Mouse (Mus musculus) brain, adult 10 weeks (tissue): Measurements from ENCODE around the gene Pyroxd1. TPM values are rescaled to one million over a fixed set of nuclear protein-coding genes. Genes with fewer than 3 reads are reported as not detected.

Source experiments
- polyA plus RNA-seq: library from polyadenylated mRNA; stranded (reverse); fragments of 350-450 nt; fragmentation: Illumina TruSeq; extraction: RNeasy Lipid Tissue Mini Kit (QIAGEN cat#74804); gene quantifications from one replicate; pipeline ENCODE4 v1.2.3, GENCODE M21; 2015; ENCODE audit warnings: low read depth, low replicate concordance

Gene Pyroxd1
- polyA plus RNA-seq: 14.1 TPM

GRCm38 (mm10) chr6:142345440-142346038 is at the start of gene Pyroxd1:
Pyroxd1 (plus strand) TSS chr6:142345654.

DNA sequence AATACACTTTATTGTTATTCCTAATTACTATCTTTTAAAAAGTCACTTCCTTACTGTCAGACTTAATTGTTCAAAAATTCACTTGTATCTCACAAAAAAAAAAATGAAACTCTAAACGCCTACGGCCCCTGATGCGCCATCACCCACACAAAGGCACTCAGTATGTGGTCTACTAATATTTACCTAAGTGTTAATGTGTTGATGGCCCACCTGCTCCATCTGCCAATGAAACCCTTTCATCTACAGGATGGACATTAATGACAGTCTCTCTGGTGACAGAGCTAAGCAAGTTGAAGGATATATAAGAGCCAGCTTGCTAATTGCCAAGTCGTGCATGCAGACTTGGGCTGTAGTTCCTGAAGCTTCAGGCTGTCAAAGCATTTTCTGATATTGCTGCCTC is 47.4 kb upstream of the Pyroxd1 start, which contains the start of gene Iapp:
Gene Iapp (plus strand): TSS at position 326 of the 400 bp plus-strand sequence.

DNA sequence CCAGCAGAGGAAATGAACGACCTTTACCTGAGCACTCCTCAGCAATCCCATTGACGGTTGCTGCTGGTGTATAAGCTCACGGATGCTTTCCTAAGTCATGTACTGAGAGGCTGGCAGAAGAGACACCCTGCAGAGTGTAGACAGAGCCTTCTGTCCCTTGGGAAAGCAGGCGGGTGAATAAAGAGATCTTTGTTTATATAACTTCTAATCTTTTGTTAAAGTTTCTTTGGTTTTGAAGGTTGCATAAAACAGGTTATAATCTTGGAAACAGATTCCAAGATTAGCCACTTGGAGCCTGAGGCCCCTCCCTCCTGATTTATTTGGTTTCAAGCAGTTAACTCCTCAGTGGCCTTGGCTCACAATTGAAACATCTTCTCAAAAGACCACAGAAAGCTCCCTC is 22.6 kb upstream of the Pyroxd1 start, which contains the start of gene Slco1a5:
Gene Slco1a5 (minus strand): TSS at position 101 of the 400 bp plus-strand sequence.

DNA sequence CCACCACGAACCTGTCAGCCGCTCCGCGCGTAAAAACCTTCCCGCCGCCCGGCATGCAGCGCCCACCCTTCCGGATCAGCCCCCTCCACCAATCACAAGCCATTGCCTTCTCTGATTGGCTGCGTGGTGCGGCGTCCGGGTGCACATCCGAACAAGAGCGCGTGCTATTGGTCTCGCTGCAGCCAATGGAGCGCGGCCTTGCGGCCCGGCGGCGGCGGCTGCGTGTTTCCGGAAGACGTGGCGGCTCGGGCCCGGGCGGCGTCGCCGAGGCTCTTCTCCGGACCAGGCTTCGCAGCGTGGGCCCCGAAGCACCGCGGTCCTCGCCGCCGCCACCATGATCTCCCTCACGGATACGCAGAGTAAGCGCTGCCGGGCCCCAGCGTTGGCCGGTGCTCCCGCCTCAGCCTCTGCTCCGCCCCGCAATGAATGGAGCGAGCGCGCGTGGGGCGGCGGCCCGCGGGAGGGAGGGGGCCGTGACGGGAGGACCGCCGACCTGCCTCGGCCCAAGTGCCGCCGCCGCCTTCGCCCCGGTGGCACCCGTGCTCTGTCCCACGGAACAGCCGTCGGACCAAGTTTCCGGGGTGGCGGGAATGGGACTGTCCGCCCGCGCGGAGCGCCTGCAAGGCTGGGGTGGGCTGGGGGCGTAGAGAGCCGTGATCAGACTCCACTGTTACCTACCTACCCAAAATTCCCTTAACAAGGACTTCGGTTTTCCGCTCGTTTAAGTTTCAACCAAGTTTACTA is 41.7 kb downstream of the Pyroxd1 start, which contains the start of the genes Recql and Golt1b:
Gene Recql (minus strand): TSS at position 77 of the 744 bp plus-strand sequence.
Gene Golt1b (plus strand): TSS at position 211 of the 744 bp plus-strand sequence.

Other genes with a start within 250 kb of the Pyroxd1 start
- not detected for gene Slco1a6, start 137.1 kb upstream of the Pyroxd1 start, polyA plus RNA-seq
- not detected for gene Iapp, start 47.2 kb upstream of the Pyroxd1 start, polyA plus RNA-seq
- gene Slco1a5, start 22.7 kb upstream of the Pyroxd1 start, polyA plus RNA-seq: 0.18 TPM
- 20.0 TPM for gene Recql, start 41.4 kb downstream of the Pyroxd1 start, polyA plus RNA-seq
- gene Golt1b, start 41.6 kb downstream of the Pyroxd1 start, polyA plus RNA-seq: 31.3 TPM
- gene Spx, start 67.8 kb downstream of the Pyroxd1 start, polyA plus RNA-seq: 3.8 TPM
- 0.27 TPM for gene Gys2, start 127.5 kb downstream of the Pyroxd1 start, polyA plus RNA-seq
- gene Ldhb, start 162.3 kb downstream of the Pyroxd1 start, polyA plus RNA-seq: 1,259 TPM
- gene Kcnj8, start 226.0 kb downstream of the Pyroxd1 start, polyA plus RNA-seq: 5.0 TPM